Mouse (Mus musculus): ENCODE results near the gene Tubb3. TPM values are rescaled to one million over a fixed set of nuclear protein-coding genes. Genes with fewer than 3 reads are reported as not detected.
A peak's percentile ranks its signal among the peaks of the same experiment; 100 is the strongest.
"Not testable (repeated sequence)": the region's sequence is repeated elsewhere in the genome, so short reads cannot be mapped to it uniquely, and the experiment has no call there.

Tubb3 gene
- total RNA-seq, 2 experiments from 2014 or later: 59.5 to 102 TPM

DNA sequence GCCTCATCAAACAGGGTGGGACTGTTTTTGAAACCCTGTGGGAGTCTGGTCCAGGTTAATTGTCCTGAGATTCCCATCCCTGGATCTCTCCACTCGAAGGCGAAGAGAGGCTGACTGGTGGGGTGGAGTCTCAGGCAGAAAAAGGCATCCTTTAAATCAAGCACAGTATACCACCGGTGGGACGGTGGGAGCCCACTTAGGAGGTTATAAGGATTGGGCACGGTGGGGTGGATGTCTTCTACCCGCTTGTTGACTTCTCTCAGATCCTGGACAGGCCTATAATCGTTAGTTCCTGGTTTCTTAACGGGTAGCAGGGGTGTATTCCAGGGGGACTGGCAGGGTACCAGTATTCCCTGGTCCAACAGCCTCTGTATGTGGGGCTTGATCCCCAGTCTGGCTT is 19.7 kb downstream of the Tubb3 start:
- DNase-seq (ENCODE audit: low spot score in 2 of 2): not testable (repeated sequence)

DNA sequence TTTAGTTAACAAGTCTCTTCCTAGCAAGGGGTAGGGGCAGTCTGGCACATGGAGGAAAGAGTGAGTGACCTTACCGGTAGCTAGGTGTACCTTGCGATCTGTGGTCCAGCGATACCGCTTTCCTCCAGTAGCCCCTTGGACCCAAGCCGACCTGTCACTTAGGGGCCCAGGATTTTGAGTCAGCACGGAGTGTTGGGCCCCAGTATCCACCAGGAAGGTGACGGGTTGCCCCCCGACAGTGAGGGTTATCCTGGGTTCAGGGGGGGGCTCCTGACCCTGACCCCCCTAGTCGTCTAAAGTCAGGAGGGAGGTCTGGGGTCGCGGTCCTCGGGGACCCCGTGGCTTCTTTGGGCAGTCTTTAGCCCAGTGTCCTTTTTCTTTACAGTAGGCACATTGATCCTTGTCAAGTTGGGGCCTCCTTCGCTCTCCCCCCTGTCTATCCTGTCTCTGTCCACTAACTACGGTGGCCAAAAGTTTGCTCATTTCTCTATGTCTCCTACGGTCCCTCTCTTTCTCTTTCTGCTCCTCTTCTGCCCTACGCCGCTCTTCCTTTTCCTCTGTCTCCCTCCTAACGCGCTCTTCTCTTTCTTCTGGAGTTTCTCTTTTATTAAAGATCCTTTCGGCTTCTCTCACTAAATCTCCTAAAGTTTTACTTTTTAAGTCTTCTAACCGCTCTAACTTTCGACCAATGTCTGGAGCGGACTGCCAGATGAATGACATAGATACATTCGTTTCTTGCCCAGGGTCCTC is 20.6 kb downstream of the Tubb3 start:
- DNase-seq (ENCODE audit: low spot score in 2 of 2): no peak

DNA sequence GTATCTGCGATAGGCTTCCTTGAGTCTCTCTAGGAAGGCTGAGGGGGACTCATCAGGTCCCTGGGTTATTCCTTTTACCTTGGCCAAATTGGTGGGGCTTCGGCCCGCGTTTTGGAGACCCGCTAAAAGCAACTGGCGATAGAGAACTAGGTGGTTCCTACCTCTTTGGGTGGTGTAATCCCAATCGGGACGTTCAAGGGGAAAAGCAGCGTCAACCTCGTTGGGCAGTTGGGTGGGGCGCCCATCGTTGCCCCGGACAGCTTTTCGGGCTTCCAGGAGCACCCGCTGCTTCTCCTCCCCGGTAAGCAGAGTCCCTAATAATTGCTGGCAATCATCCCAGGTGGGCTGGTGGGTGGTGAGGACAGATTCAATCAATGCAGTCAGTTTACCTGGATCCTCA is 21.2 kb downstream of the Tubb3 start:
- no peak for DNase-seq (ENCODE audit: low spot score in 2 of 2)

DNA sequence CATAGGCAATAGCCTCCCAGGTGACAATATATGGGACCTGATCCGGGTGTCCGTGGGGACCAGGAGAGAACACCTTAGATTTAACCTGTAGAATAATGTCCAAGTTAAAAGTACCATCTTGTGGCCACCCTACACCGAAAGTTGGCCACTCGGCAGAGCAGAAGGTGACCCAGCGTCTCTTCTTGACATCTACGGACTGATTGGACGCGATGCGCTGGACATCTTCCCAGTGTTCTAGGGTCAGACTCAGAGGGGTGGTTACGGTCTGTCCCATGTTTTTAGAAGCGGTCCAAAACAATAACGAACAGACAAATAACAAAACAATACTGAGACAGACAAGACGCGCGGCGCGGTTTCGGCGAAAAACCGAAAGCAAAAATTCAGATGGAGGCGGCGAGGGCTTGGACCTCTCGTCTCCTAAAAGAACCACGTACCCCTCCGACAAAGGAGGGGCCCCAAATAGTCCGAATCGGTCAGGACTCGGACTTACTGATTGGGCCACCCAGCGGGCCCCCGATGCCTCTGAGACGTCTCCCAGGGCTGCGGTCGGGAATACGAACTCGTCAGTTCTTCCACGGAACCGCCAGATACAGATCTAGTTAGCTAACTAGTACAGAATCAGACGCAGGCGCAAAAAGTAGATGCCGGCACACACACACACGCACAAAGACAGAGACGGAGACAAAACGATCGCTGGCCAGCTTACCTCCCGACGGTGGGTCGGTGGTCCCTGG is 22.2 kb downstream of the Tubb3 start:
- DNase-seq (ENCODE audit: low spot score in 2 of 2): not testable (repeated sequence)

DNA sequence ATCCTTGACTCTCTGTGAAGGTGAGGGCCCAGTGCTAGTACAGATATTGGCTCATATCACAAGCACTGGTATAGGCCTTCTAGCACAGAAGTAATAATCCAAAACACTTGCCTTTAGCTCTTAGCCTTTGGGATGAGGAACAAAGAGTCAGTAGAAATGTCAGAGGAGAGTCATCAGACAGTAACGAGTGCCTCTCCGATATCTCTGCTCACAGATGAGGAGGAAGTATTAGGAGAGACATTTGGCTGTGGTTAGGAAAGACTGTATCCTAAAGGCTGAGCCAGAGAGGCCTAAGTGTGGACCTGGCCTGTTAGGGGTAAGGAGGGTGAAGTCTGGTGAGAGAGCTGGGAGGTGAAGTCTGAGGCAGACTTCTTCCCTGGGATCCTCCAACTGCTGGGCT is 30.6 kb downstream of the Tubb3 start:
- no peak for DNase-seq (ENCODE audit: low spot score in 2 of 2)

DNA sequence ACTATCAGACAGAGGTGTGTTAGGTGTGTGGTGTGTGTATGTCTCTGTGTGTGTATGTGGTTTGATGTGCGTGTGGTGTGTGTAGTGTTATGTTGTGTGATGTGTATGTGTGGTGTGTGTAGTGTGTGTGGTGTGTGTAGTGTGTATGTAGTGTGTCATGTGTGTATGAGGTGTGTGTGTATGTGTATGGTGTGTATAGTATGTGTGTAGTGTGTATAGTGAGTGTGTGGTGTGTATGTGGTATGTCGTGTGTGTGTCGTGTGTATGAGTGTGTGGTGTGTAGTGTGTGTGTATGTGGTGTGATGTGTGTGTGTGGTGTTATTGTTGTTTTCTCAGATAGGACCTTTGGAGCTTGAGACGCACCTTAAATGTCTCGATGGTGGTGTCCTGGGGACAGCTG is 31.1 kb downstream of the Tubb3 start:
- DNase-seq (ENCODE audit: low spot score in 2 of 2): no peak

DNA sequence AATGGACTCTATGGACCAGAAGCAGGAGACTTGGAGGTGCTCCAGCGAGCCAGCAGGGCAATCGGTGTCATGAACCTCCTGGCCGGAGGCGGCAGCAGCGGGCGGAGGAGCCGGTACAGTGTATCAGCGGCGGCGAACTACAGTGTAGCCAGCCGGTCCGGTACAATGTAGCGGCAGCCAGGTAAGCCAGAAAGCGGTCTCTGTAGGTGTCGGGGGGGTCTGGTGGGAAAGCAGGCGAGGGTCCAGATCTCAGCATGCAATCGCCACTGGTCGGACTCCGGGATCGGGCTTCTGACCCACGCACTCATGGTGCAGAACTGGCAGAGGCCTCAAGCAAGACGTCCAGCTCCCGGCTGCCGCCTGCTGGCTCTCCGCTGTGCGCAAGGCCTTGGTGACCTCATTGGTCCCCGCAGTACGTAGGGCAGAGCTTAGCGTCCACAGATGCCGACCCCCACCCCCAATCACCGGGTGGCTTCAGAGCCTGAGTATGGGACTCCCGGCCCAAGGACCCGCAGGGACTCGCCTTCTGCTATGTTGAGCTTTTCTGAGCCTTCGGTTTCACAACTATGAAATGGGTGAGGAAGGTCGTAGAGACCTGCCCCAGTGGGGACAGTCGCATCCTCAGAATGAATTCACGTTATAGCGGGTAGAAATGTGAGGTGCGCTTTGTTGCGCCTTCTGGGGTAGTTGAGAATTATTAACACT is 31.8 kb downstream of the Tubb3 start:
- peak; percentile 82 to 89 for DNase-seq (ENCODE audit: low spot score in 2 of 2)

DNA sequence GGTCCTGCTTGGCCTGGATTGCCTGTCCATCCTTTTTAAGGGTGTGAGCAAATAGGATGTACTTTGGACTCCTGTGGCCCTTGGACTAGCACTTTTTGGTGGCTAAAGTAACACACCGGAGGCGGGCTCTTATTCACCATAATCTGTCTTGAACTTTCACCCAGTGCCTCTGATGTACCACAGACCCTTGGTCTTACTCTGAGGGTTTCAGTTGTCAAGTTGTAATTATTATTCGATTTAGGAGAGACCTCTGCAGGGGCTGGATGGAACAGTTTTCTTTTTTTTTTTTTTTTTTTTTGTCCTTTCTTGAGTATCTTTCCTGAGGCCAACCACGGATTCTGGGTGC is 32.3 kb downstream of the Tubb3 start:
- no peak for DNase-seq (ENCODE audit: low spot score in 2 of 2)

DNA sequence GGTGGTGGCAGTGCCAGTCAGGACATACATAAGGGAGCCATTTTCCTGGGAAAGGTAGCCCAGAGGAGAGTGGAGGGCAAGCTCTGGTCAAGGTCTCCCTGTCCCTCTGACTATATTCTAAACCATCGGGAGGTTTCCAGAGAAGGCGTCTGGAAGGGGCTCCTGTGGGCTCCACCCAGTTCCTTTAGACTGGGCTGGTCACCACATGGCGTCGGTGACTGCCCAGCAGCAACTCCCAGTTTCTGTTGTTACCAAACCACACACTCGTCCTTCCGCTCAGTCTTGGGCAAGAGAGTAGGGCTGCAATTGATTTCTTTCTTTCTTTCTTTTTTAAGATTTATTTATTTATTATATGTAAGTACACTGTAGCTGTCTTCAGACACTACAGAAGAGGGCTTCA is 32.9 kb downstream of the Tubb3 start:
- DNase-seq (ENCODE audit: low spot score in 2 of 2): no peak

DNA sequence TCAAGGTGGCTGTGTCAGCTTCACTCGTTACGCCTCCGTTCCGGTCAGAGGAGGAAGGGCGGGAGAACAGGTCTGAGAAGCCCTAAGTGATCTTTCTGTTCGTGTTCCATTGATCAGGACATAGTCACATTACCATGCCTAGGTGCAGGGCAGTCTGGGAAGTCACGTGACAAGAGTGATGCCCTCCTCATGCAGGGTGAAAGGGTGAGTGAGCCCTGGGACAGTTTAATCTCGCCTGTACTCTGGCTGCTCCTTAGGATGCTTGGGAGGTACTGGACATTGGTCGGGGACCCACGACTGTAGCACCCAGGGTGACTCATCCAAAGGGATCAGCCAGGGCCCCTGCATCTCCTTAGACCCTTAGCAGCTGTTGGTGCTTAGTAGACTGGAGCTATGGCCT is 34.8 kb downstream of the Tubb3 start:
- DNase-seq (ENCODE audit: low spot score in 2 of 2): no peak

DNA sequence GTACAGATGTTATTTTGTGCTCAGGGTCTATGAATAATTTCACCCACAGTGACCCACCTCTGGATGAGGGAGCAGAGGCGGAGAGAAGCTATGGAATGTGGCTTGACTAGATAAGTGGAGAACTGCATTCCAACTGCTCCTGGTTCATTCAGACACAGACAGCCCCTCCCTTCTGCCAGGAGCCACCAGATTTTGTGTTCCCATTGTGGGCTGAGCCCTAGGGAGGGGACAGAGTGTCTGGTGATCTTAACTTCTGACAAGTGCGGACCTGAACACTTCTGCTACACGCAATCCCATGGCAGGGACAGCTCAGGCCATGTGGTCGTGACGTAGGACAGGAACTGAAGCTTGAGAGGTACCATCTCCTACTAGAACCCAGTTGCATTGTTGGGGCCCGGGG is 35.6 kb downstream of the Tubb3 start:
- no peak for DNase-seq (ENCODE audit: low spot score in 2 of 2)

DNA sequence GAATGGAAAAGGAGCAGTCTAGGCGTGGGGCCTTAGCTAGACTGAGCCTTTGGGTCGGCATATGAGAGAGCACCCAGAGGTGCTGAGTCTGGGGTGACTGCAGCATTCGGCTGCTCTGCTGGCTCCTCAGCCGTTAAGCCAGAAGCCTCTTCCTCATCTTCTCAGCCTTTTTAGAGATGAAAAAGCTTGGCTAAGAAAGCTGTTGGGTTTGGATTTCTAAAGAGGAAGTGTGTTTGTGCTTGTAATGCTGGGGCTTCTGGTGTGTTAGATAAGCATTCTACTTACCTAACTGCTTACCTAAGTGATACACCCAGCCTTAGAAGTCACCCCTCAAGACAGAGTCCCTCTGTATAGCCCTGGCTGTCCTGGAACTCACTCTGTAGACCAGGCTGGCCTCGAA is 39.6 kb downstream of the Tubb3 start:
- no peak for DNase-seq (ENCODE audit: low spot score in 2 of 2)

DNA sequence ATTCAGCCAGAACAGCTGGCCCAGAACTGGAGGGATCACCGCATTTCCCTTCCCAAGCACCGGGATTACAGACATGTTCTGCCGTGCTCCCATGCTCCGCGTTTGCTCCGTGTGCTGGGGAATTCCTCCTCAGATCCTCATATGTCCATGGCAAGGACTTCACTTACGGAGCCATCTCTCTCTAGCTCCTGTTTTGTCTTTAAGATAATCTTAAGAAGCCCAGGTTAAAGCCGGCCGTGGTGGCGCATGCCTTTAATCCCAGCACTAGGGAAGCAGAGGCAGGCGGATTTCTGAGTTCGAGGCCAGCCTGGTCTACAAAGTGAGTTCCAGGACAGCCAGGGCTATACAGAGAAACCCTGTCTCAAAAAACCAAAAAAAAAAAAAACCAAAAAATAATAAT is 40.5 kb downstream of the Tubb3 start:
- not testable (repeated sequence) for DNase-seq (ENCODE audit: low spot score in 2 of 2)

DNA sequence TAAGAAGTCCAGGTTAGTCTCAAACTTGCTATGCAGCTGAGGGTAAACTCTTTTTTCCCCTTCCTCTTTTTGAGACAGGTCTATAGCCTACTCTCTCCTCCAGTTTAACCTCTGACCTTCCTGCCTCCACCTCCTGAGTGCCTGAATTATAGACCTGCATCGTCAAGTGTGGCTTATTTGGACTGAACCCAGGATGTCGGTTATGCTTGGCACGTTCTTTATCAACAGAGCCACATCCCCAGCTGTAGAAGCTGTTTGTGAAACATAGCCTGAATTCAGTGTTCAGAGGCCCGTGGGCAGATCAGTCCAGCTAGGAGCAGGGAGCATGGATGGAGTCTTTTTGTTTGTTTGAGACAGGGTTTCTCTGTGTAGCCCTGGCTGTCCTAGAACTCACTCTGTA is 40.9 kb downstream of the Tubb3 start:
- DNase-seq (ENCODE audit: low spot score in 2 of 2): no peak

DNA sequence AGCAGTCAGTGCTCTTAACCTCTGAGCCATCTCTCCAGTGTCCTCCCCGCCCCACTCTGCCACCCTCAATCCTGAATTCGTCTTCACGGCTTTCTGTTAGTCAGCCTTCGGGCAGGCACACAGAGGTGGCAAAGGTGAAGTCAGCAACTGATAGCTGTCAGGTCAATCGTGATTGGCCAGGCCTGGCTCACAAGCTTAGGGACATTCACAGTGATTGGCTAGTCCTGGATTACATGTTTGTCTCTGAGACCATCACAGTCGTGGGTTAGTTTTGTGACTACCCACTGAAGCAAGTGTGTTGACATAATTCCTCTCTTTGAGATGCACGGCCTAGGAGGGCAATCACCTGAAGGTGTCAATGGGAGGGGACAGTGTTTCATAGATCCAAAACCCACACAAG is 42.1 kb downstream of the Tubb3 start:
- DNase-seq (ENCODE audit: low spot score in 2 of 2): no peak

DNA sequence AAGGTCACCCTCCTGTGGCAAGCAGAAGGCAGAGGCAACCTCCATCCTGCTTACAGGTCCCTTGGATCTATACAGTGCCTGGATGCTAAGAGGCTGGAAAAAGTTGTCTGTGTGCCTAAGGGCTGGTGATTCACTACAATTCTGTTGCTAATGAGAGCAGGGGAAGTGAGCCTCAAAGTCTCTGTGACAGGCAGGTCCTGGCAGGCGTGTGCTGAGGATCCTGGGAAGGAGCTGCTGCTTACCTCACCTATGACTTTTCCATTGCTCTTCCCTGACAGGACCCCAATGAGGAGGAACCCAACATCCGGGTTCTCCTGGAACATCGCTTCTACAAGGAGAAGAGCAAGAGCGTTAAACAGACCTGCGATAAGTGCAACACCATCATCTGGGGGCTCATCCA is 42.7 kb downstream of the Tubb3 start:
- DNase-seq (ENCODE audit: low spot score in 2 of 2): no peak

DNA sequence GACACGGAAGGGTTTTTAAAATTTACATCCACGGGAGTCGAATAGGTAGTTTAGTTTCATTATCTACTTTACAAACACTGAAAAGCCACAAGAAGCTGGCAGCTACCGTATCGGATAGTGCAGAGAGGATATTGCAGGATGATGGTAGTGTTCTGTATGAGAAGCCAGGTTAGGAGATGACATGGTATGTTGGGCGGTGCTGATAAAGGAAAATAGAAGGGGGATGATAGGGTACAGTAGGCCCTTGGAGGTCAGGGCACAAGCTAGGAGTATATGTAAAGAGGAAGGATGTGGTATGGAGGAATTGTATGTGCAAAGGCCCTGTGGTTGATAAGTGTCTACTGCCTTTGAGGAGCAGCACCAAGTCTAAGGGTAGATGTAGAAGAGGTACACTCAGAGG is 43.3 kb downstream of the Tubb3 start:
- no peak for DNase-seq (ENCODE audit: low spot score in 2 of 2)

DNA sequence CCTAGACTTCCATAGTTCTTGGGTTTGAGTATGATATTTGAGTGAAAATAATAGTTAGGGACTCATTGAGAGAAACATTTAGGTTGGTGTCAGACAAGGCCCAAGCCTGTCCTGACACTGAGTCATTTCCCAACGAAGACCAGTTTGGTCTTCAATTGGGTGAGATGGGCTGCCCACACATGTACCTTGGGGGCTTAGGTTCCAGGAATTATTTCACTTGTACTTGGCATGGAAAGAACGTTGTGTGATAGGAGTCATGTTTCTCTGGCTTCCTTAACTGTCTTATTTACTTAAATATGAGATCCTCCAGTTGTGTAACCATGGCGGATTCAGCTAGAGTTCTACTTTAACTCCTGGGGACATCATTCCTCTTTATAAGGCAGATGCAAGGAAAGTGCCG is 52.4 kb downstream of the Tubb3 start:
- DNase-seq (ENCODE audit: low spot score in 2 of 2): no peak

DNA sequence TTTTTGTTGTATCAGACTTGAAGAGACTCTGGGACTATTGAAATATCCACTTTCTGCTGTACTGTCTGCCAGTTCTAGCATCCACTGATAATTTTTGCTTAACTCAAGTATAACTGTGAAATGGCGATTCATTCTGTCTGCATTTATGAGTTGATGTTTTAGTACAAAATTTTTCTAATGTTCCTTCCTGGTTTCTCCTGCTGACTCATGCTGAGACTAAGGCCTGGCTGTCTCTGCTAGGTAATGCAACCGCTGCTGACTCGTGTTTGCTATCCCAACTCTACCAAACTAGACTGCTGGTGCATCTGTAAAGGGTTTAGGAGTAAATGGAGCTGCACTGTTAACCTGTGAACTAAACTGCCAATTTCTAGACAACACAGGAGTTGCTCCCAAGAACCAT is 56.3 kb downstream of the Tubb3 start:
- DNase-seq (ENCODE audit: low spot score in 2 of 2): no peak
